Mouse (Mus musculus): Measurements from ENCODE around the gene Cnnm2. TPM values are rescaled to one million over a fixed set of nuclear protein-coding genes. Genes with fewer than 3 reads are reported as not detected.
A peak's percentile ranks its signal among the peaks of the same experiment; 100 is the strongest.
"Not testable (repeated sequence)": the region's sequence is repeated elsewhere in the genome, so short reads cannot be mapped to it uniquely, and the experiment has no call there.

The Cnnm2 gene
- total RNA-seq, 2 experiments from 2014 or later, result 6.0 to 6.7 TPM

GRCm38 (mm10) chr19:46759096-46759495, 2.3 kb upstream of the Cnnm2 start:
- intact Hi-C loops (cut with DNase I), result no loop called here
- no peak for DNase-seq

DNA sequence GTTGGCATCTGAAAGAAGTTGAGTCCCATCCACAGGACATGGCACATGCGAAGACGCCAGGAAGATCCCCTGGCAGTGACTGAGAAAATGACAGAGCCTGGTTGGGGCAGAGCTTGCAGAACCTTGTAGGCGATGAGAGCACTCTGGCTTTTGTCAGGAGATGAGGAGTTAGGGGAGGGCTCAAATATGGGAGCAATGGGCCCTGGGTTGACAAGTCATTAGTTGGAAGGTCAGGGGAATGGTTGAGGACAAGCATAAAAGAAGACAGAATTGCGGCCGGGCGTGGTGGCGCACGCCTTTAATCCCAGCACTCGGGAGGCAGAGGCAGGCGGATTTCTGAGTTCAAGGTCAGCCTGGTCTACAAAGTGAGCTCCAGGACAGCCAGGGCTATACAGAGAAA, 1.5 kb upstream of the Cnnm2 start:
- not testable (repeated sequence) for DNase-seq
- intact Hi-C loops (cut with DNase I), result loop anchor here (1.0 to 2.0 kb wide), 2 partner anchors 109 to 231 kb away; no protein-coding TSS in a partner anchor

DNA sequence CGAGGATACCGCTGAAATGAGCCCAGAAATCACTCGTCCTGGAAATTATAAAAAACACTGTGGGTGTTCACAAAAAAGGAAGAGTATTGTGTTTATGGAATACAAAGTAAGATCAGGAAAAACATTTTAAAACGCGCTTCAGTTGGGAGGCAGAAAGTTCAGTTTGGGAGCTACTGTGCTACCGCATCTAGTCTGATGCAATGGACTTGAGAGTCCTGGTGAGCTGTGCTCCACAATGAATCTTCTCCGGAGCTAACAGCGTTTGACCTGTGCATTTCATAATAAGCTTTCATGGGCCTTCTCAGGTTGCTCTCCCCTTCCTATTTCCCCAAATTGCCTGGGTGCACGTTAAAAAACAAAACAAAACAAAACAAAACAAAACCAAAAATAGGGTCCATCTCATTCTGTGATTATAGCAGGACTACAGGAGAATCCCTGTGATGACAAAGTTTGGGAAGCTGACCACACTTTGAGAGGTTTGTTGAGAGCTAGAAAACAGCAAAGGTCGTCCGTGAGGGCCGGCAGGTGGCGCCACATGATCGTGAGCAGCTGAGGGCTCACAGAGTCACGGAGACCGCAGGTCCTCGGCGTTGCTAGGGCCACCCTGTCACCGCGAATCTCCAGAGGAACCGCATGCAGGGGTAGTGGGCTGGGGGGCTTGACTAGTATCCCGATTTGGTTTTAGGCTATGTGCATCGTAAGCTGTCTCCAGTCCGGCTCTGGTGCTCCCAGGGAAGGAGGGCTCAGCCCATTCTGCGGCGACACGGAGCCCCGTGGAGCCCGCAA, 828 bp upstream of the Cnnm2 start:
- peak; percentile 85 to 92 for DNase-seq
- intact Hi-C loops (cut with DNase I), result loop anchor here (1.0 to 2.0 kb wide), 2 partner anchors 109 to 230 kb away; no protein-coding TSS in a partner anchor

- no peak for DNase-seq
- intact Hi-C loops (cut with DNase I), result loop anchor here (2.0 kb wide), 1 partner anchor 229 kb away; no protein-coding TSS in a partner anchor
These were observed 535 bp downstream of the Cnnm2 start for GRCm38 (mm10) chr19:46761971-46762290.

DNA sequence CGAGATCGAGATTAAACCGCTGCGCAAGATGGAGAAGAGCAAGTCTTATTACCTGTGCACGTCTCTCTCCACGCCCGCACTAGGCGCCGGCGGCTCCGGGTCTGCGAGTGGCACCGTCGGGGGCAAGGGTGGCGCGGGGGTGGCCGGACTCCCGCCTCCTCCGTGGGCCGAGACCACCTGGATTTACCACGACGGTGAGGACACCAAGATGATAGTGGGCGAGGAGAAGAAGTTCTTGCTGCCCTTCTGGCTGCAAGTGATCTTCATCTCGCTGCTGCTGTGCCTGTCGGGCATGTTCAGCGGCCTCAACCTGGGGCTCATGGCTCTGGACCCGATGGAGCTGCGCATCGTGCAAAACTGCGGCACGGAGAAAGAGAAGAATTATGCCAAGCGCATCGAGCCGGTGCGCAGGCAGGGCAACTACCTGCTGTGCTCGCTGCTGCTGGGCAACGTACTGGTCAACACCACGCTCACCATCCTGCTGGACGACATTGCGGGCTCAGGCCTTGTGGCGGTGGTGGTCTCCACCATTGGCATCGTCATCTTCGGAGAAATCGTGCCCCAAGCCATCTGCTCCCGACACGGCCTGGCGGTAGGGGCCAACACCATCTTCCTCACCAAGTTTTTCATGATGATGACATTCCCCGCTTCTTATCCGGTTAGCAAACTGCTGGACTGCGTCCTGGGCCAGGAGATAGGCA, 1.0 kb downstream of the Cnnm2 start:
- DNase-seq, result peak; percentile 26 to 36
- intact Hi-C loops (cut with DNase I), result no loop called here

DNA sequence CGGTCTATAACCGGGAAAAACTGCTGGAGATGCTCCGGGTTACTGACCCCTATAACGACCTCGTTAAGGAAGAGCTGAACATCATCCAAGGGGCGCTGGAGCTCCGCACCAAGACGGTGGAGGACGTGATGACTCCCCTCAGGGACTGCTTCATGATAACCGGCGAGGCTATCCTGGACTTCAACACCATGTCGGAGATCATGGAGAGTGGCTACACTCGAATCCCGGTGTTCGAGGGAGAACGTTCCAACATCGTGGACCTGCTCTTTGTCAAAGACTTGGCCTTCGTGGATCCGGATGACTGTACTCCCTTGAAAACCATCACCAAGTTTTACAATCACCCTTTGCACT, 1.6 kb downstream of the Cnnm2 start:
- intact Hi-C loops (cut with DNase I), result no loop called here
- DNase-seq, result peak in 1 of 2 experiments; percentile 7

GRCm38 (mm10) chr19:46763356-46763755, 2.0 kb downstream of the Cnnm2 start:
- no peak for DNase-seq
- intact Hi-C loops (cut with DNase I), result no loop called here

DNA sequence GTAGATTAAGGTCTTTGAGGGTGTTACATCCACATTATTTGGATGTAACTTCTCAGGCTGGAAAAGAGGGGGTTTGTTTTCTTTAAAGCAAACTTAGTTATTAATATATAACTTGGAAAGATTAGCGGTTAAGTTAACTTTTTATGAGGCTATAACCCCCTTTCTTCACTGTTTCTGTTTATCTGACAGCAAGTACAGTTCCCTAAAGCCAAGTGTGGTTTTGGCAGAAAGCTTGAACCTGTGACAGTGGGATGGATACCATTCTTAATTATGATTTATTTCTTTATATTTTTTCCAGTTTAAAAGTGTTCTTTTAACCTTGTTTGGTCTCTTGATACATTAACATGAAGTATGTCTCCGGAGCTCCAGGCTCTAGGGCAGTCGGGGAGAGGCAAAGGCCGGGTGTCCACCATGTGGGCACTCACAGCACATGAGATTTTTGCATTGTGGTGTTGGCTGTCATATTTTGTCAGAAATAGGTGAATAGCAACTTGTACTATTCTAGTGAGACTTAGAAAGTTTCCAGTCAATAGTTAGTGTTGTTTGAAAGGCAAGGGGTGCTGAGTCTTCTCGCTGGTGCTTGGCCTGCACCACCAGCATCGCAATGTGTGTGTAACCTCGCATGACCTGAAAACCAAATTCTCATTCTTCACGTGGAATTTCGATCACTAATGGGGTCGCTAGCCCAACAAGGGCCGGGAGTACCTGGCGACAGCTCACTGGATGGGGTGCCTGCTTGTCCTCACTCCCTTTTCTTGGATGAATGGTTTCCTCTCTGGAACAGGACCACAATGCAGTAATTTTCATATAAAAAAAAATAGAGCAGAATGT, 2.8 kb downstream of the Cnnm2 start:
- intact Hi-C loops (cut with DNase I), result no loop called here

DNA sequence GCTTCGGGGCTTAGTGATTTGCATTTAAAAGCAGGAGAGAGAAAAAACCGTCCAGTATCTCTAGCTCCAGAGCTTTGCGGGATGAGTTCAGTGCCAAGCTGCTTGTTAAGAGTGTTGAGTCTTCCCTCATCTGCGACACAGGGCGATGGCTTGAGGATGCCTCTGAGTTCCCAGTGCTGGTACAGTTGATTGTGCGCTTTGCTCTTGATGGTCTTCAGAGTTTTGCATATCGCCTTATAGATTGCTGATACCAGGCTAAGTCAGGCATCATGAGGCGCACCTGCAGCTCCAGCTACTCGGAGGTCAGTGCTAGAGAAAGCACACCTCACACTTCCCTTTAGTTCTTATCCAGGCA, 3.3 kb downstream of the Cnnm2 start:
- intact Hi-C loops (cut with DNase I), result no loop called here
- no peak for DNase-seq

More for the DNA sequence above, 2.8 kb downstream of the Cnnm2 start:
- no peak for DNase-seq

- intact Hi-C loops (cut with DNase I), result no loop called here
- no peak for DNase-seq
These were observed 4.7 kb downstream of the Cnnm2 start for GRCm38 (mm10) chr19:46766125-46766524.

DNA sequence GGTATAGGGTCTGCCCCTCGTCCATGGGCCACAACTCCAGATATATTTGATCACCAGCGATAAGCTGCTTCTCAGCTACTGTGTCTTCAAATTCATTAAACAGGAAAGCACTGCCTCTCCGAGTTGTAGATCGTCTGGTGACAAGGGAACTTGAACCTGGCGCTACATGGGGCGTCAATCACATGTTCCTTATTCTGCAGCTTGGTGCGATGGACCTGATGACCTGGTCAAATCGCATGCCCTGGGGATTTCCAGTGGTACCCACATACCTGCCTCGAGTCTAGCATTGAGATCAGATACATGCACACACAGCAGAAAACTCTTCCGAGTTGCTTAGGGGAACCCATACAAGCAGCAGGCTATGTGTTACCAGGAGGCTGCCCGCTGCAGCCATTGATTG, 8.4 kb downstream of the Cnnm2 start:
- intact Hi-C loops (cut with DNase I), result no loop called here
- DNase-seq, result no peak

- DNase-seq, result no peak
- intact Hi-C loops (cut with DNase I), result no loop called here
These were observed 10.4 kb downstream of the Cnnm2 start for GRCm38 (mm10) chr19:46771801-46772200.

GRCm38 (mm10) chr19:46776391-46776790, 15.0 kb downstream of the Cnnm2 start:
- intact Hi-C loops (cut with DNase I), result no loop called here
- no peak for DNase-seq

DNA sequence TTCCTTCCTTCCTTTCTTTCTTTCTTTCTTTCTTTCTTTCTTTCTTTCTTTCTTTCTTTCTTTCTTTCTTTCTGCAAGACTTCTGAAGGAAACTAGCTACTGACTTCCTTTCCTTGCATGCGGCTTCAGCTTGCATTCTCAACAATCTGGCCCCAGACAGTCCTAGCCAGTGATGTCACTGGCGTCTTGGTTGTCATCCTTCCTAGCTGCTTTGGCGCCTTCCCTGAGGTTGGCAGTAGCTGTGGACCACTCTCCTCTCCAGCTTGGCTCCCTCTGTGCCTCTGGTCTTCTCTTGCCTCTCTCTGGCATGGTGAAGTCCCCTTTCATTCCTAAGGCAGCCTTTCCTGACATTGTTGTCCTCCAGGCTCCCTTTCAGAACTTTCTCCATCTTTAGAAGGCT, 15.5 kb downstream of the Cnnm2 start:
- DNase-seq, result no peak
- intact Hi-C loops (cut with DNase I), result no loop called here

GRCm38 (mm10) chr19:46777928-46778680, 16.7 kb downstream of the Cnnm2 start:
- intact Hi-C loops (cut with DNase I), result no loop called here
- DNase-seq, result no peak

DNA sequence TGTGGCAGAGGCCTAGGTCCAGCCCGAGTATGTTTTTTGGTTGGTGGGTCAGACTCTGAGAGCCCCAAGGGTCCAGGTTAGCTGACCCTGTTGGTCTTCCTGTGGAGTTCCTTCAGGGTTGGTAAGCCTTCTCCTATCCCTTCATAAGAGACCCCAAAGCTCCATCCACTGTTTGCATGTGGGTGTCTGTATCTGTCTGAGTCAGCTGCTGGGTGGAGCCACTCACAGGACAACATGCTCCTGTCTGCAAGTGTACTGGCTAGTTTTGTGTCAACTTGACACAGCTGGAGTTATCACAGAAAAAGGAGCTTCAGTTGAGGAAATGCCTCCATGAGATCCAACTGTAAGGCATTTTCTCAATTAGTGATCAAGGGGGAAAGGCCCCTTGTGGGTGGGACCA, 17.7 kb downstream of the Cnnm2 start:
- intact Hi-C loops (cut with DNase I); DNase-seq: not testable (repeated sequence)

DNA sequence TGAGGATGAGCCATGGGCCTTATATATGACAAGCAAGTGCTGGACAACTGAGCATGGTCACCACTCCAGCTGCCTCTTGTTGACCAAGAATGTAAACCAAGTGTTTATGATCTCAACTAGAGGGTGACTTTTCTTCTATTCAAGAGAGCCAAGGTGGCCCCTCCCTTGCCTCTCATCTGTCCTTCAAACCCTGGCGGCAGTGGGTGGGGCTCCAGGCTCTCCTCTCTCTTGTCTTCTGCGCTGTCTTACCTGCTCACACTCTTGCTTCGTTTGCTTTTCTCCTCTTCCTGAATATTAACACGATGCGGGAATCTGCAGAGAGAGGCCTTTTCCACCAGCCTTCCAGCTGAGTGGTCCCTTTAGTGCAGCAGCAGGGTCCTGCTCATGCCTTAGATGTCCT, 22.6 kb downstream of the Cnnm2 start:
- intact Hi-C loops (cut with DNase I), result no loop called here
- DNase-seq, result no peak

- intact Hi-C loops (cut with DNase I), result no loop called here
- DNase-seq, result no peak
These were observed 23.1 kb downstream of the Cnnm2 start for GRCm38 (mm10) chr19:46784502-46784901.

- intact Hi-C loops (cut with DNase I), result no loop called here
- no peak for DNase-seq
These were observed 24.2 kb downstream of the Cnnm2 start for GRCm38 (mm10) chr19:46785633-46786032.

- intact Hi-C loops (cut with DNase I), result no loop called here
- no peak for DNase-seq
These were observed 28.4 kb downstream of the Cnnm2 start for GRCm38 (mm10) chr19:46789782-46790181.

DNA sequence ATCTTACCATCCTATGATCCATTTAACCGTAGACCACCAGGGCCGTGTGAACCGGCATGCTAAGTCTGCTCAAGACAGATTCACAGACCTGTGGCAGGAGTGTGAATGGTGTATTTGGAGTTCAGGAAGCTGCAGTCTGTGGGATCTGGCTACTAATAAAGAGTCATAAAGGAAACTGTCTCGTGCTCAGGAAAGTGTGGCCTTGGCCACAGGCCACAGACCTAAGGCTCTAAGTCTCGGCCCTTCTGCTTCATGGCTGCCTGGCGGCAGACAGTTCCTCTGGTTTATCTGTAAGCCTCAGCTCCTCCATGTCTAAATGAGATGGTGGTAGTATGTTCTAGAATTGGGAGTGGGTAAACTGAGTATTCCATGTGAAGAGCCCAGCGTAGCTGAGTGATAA, 30.0 kb downstream of the Cnnm2 start:
- intact Hi-C loops (cut with DNase I), result no loop called here
- DNase-seq, result no peak

All from heart, postnatal 36 days (tissue).